Mouse (Mus musculus) E14TG2a.4 (cell line): ENCODE results near the gene Chst11.

Experiments used
- CTCF ChIP-seq: conservative IDR thresholded peaks from 2 replicates; pipeline ENCODE4 v1.5.1; 2014; ENCODE audit warnings: low read length
- NANOG ChIP-seq: IDR thresholded peaks from 2 replicates; pipeline ENCODE4 v1.6.1; 2014; ENCODE audit warnings: borderline replicate concordance, low read length, mixed read lengths

- no peak for TF ChIP-seq CTCF
- no peak for TF ChIP-seq NANOG
Observed at GRCm38 (mm10) chr10:83198692-83199091, 213.4 kb downstream of the Chst11 start.
